Mouse (Mus musculus) ES-E14 (cell line): ENCODE measurements around the gene Elovl3. TPM values are rescaled to one million over a fixed set of nuclear protein-coding genes. Genes with fewer than 3 reads are reported as not detected.
"Not testable (repeated sequence)": the region's sequence is repeated elsewhere in the genome, so short reads cannot be mapped to it uniquely, and the experiment has no call there.

Experiments
- DNase-seq: peaks from one replicate; pipeline ENCODE4 v3.0.0-alpha.2; 2013; ENCODE audit warnings: low read depth, low spot score
- H3K27ac ChIP-seq: 2 replicates; pipeline ENCODE4 v1.5.1; 2012; ENCODE audit warnings: low read depth, mild to moderate bottlenecking, low read length, moderate library complexity, mixed read lengths; ENCODE audit not compliant: poor library complexity, insufficient read depth, severe bottlenecking
- H3K36me3 ChIP-seq: 2 replicates; pipeline ENCODE4 v1.6.1; 2012; ENCODE audit warnings: mild to moderate bottlenecking, low read length, moderate library complexity, mixed read lengths; ENCODE audit not compliant: control insufficient read depth, poor library complexity, insufficient read depth, severe bottlenecking
- H3K4me1 ChIP-seq, 2 experiments: fragments of 150-350 bp in 1 of 2; sonication (generic) in 1 of 2; 2 replicates each; pipeline ENCODE4 v1.6.1; 2012; ENCODE audit warnings: low read length in 2 of 2, mild to moderate bottlenecking in 1 of 2, mixed read lengths in 1 of 2; ENCODE audit not compliant: control insufficient read depth in 2 of 2, insufficient read depth in 2 of 2, poor library complexity in 1 of 2
- H3K4me3 ChIP-seq, 2 experiments: fragments of 150-350 bp in 1 of 2; sonication (generic) in 1 of 2; 2 replicates each; pipeline ENCODE4 v1.5.1; 2012; ENCODE audit warnings: low read length in 2 of 2, low read depth in 1 of 2, mild to moderate bottlenecking in 1 of 2, mixed read lengths in 1 of 2; ENCODE audit not compliant: insufficient read depth in 1 of 2, poor library complexity in 1 of 2, severe bottlenecking in 1 of 2
- H3K9ac ChIP-seq: 2 replicates; pipeline ENCODE4 v1.6.1; 2012; ENCODE audit warnings: low read depth, mild to moderate bottlenecking, low read length, mixed read lengths; ENCODE audit not compliant: poor library complexity, insufficient read depth, severe bottlenecking
- H3K9me3 ChIP-seq: fragments of 150-350 bp; sonication (generic); 2 replicates; pipeline ENCODE4 v1.6.1; 2012; ENCODE audit warnings: low read depth, mild to moderate bottlenecking, low read length; ENCODE audit not compliant: control insufficient read depth, insufficient read depth
- CHD2 ChIP-seq: IDR thresholded peaks from 2 replicates; pipeline ENCODE4 v1.6.1; 2014; ENCODE audit warnings: mild to moderate bottlenecking, low read depth, low read length, inconsistent platforms
- HCFC1 ChIP-seq: IDR thresholded peaks from 2 replicates; pipeline ENCODE4 v1.6.1; 2012; ENCODE audit warnings: low read length, inconsistent platforms, borderline replicate concordance; ENCODE audit not compliant: insufficient read depth
- MAFK ChIP-seq: IDR thresholded peaks from 2 replicates; pipeline ENCODE4 v1.6.1; 2014; ENCODE audit warnings: mild to moderate bottlenecking, low read depth, low read length, inconsistent platforms; ENCODE audit not compliant: insufficient read depth
- ZC3H11A ChIP-seq: IDR thresholded peaks from 2 replicates; pipeline ENCODE4 v1.6.1; 2012; ENCODE audit warnings: low read depth, mild to moderate bottlenecking, inconsistent platforms, low read length, borderline replicate concordance
- ZNF384 ChIP-seq: IDR thresholded peaks from 2 replicates; pipeline ENCODE4 v1.6.1; 2012; ENCODE audit warnings: low read depth, low read length, inconsistent platforms
- in situ Hi-C, 2 experiments: fragments of 600-800 bp; cut with MboI; formaldehyde crosslinking; loops; one replicate each; pipeline ENCODE4 v1.15.1; 2025; ENCODE audit warnings: low sequenced_read_pairs in 2 of 2, inconsistent platforms in 1 of 2; ENCODE audit not compliant: unreplicated experiment in 2 of 2
- total RNA-seq: library from RNA; depleted of rRNA; stranded (reverse); fragments of 300-350 nt; gene quantifications from 2 replicates; pipeline ENCODE4 v1.2.3, GENCODE M21; 2012

Elovl3 gene
- total RNA-seq, 1 experiment, result 0.22 TPM

DNA sequence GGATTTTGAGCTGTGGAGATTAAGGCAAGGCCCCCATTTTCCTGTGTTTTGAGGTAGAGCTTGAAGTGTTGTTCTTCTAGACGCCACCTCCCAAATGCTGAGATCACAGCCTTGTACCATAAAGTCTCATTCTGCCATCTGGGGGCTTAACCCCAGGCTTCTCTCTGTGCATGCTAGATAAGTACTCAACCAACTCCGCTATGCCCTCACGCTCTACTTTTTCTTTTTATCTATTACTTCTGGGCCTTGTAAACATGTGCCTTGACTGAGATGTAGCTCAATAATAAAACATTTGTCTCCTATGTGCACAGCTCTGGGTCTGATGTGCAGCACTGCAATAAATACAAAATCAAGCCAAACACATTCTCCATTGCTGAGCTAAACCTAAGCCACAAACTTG lies 12.2 kb upstream of the Elovl3 start:
- Histone ChIP-seq H3K27ac (no peak overlapping the region), H3K9ac (no peak overlapping the region), H3K4me3 (no peak overlapping the region), H3K9me3 (no peaks in the 10 kb centered on the region), H3K4me1 (no peaks in the 10 kb centered on the region), H3K36me3 (no peaks in the 10 kb centered on the region)
- DNase-seq, result no peak
- in situ Hi-C loops, result no loop called here
- TF ChIP-seq MAFK (no peak), CHD2 (no peak), ZNF384 (no peak), HCFC1 (no peak), ZC3H11A (no peak)

DNA sequence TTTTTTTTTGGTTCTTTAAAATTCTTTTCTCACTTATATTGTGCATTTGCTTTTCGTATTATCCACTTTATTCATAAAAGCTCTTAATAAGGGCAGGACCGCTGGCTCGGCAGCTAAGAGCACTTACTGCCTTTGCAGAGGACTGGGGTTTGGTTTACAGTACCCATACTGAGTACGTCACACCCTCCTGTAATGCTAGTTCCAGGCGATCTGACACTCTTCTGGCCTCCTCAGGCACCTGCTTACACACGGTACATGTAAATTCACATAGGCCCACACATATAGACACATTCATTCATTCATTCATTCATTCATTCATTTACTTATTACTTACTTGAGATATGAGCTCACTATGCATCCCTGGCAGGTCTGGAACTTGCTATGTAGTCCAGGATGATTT lies 10.8 kb upstream of the Elovl3 start:
- no peak for DNase-seq
- H3K9ac ChIP-seq, result no peak overlapping the region
- no peak overlapping the region for H3K4me3 ChIP-seq
- no peaks in the 10 kb centered on the region for H3K4me1 ChIP-seq
- TF ChIP-seq MAFK (no peak), CHD2 (no peak), ZC3H11A (no peak), HCFC1 (no peak), ZNF384 (no peak)
- in situ Hi-C loops, result no loop called here
- H3K36me3 ChIP-seq, result no peaks in the 10 kb centered on the region
- H3K9me3 ChIP-seq, result no peaks in the 10 kb centered on the region
- no peak overlapping the region for H3K27ac ChIP-seq

- in situ Hi-C loops, result no loop called here
- no peak for TF ChIP-seq ZNF384
- no peak for TF ChIP-seq HCFC1
- TF ChIP-seq CHD2, result no peak
- no peak for TF ChIP-seq MAFK
- no peak for TF ChIP-seq ZC3H11A
- H3K9ac ChIP-seq, result no peak overlapping the region
- DNase-seq, result no peak
- no peaks in the 10 kb centered on the region for H3K36me3 ChIP-seq
- no peak overlapping the region for H3K4me3 ChIP-seq
- H3K9me3 ChIP-seq, result no peaks in the 10 kb centered on the region
- H3K27ac ChIP-seq, result no peak overlapping the region
- H3K4me1 ChIP-seq, result no peaks in the 10 kb centered on the region
Measured at GRCm38 (mm10) chr19:46123876-46124275, 7.8 kb upstream of the Elovl3 start.

DNA sequence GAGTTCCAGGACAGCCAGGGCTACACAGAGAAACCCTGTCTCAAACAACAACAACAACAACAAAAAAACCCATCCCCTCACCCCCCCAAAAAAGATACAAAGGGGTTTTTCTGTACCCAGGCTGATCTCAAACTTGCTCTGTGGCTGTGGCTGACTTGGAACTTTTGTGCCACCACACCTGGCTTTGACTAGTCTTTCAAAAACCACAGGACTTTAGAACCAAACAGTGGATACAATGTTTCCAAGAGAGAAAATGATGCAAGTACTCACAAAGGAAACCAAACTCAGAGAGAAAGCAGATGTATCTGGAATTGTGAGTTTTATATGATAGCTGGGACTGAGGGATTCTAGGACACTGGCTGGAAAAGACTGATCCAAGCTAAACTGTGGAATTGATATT lies 7.0 kb upstream of the Elovl3 start:
- no peaks in the 10 kb centered on the region for H3K4me1 ChIP-seq
- no peak for DNase-seq

GRCm38 (mm10) chr19:46126301-46126700 lies 5.4 kb upstream of the Elovl3 start:
- TF ChIP-seq MAFK (no peak), ZNF384 (no peak), CHD2 (no peak), ZC3H11A (no peak), HCFC1 (no peak)
- H3K4me3 ChIP-seq, result no peak overlapping the region
- in situ Hi-C loops, result no loop called here
- DNase-seq, result no peak
- H3K9ac ChIP-seq, result no peak overlapping the region
- no peak overlapping the region for H3K27ac ChIP-seq
- H3K9me3 ChIP-seq, result no peaks in the 10 kb centered on the region
- H3K4me1 ChIP-seq, result no peaks in the 10 kb centered on the region
- H3K36me3 ChIP-seq, result no peaks in the 10 kb centered on the region

More for the DNA sequence above, 7.0 kb upstream of the Elovl3 start:
- H3K36me3 ChIP-seq, result no peaks in the 10 kb centered on the region
- H3K9me3 ChIP-seq, result no peaks in the 10 kb centered on the region
- no peak overlapping the region for H3K9ac ChIP-seq
- in situ Hi-C loops, result no loop called here
- TF ChIP-seq CHD2 (no peak), ZC3H11A (no peak), HCFC1 (no peak), ZNF384 (no peak), MAFK (no peak)
- H3K27ac ChIP-seq, result no peak overlapping the region
- no peak overlapping the region for H3K4me3 ChIP-seq

GRCm38 (mm10) chr19:46129737-46130136 lies 2.0 kb upstream of the Elovl3 start:
- not testable (repeated sequence) for DNase-seq
- in situ Hi-C loops, result loop anchor here (10.0 kb wide), 1 partner anchor 125 kb away; no protein-coding TSS in a partner anchor

More at GRCm38 (mm10) chr19:46129737-46130136, 2.0 kb upstream of the Elovl3 start:
- H3K9me3 ChIP-seq, H3K9ac ChIP-seq, H3K4me3 ChIP-seq, H3K27ac ChIP-seq, H3K36me3 ChIP-seq, H3K4me1 ChIP-seq: not testable (repeated sequence)
